Mouse (Mus musculus): ENCODE results near the gene Gm20696.

DNA sequence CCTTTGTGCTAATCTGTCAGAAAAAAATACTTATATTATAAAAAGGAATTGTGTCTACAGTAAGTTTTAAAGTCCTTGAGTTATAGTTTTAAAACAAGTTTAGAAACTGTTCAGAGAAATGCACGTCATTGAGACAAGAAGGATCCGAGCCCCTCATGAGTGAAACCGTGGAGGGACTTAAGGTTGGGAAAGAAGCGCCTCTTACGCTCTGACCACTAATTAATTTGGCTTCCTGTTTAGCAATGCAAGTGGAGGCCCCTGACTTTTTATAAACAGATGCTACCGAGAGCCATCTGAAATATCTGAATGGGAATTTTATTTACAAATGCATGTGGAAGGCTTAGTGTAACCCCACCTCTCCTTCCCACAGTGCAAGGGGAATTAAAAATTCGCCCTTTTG is 41.3 kb downstream of the Gm20696 start:
- no peak for TF ChIP-seq CTCF (IDR thresholded peaks at IDR 0.05; ENCODE audit: low read depth, low read length)
- TF ChIP-seq POLR2A (IDR thresholded peaks at IDR 0.05; ENCODE audit: insufficient read depth, low read length) = no peak

All from ES-Bruce4 (cell line).